Mouse (Mus musculus) cerebellum, adult 11-12 months (tissue): Measurements from ENCODE around the gene Jagn1.
A peak's percentile ranks its signal among the peaks of the same experiment; 100 is the strongest.

Experiments used
- DNase-seq: peaks from one replicate; pipeline ENCODE4 v3.0.0; 2022

Jagn1 gene

DNA sequence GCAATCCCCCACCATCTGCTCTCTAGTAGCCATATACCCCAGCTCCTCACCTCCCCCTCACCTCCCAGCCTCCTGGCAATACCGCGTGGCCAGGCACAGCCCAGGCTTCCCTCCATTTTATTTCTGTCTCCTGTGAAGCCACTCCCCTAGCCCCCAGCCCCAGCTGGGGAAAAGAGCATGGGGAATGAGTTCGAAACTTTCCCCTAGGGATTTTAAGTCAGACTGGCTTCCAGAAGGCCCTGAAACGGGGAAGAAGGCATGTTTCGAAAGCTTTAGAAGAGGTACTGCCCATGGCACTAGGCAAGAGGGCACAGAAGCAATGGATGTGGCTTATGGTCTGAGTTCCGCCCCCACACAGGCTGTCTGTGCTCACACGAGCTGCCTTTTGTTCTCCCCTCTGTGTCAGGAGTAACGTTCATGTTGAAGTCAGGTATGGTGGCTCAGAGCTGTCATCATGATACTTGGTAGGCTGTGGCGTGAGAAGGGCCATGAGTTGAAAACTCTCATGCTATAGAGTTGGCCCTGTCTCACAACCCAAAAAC is 6.6 kb upstream of the Jagn1 start, which contains the start of gene Cidec:
Gene Cidec, minus strand, starts transcription at position 97 of the 542 bp plus-strand sequence.
- DNase-seq: no peak

- DNase-seq: no peak
These were observed 5.2 kb upstream of the Jagn1 start for GRCm38 (mm10) chr6:113437135-113437534.

GRCm38 (mm10) chr6:113438721-113439430 is 3.5 kb upstream of the Jagn1 start:
- DNase-seq: no peak

- no peak for DNase-seq
These were observed 1.7 kb upstream of the Jagn1 start for GRCm38 (mm10) chr6:113440686-113441085.

- DNase-seq: peak; percentile 71
These were observed 1.2 kb upstream of the Jagn1 start for GRCm38 (mm10) chr6:113441147-113441680.

GRCm38 (mm10) chr6:113442087-113442441 is 305 bp upstream of the Jagn1 start:
- DNase-seq: no peak

DNA sequence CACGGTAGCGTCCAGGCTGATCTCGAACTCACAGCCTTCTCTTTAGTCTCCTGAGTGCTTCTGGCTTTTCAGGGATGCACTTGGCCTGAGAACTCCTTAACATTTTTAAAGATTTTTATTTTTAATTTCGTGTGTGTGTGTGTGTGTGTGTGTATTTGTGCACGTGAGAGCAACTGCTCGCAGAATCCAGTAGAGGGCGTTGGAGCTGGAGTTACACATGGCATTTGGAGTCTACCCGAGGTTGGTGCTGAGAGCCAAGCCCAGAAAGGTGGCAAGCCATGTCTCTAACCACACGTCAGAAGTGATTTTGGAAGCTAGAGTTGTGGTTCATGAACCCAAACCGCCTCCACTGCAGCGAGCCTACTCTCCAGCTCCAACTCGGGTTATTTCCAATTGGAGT is 722 bp downstream of the Jagn1 start:
- DNase-seq: no peak

GRCm38 (mm10) chr6:113444207-113444965 is 2.0 kb downstream of the Jagn1 start:
- no peak for DNase-seq

- DNase-seq: peak; percentile 49
These were observed 5.3 kb downstream of the Jagn1 start for GRCm38 (mm10) chr6:113447639-113448038.

- DNase-seq: no peak
These were observed 9.5 kb downstream of the Jagn1 start for GRCm38 (mm10) chr6:113451839-113452238.

DNA sequence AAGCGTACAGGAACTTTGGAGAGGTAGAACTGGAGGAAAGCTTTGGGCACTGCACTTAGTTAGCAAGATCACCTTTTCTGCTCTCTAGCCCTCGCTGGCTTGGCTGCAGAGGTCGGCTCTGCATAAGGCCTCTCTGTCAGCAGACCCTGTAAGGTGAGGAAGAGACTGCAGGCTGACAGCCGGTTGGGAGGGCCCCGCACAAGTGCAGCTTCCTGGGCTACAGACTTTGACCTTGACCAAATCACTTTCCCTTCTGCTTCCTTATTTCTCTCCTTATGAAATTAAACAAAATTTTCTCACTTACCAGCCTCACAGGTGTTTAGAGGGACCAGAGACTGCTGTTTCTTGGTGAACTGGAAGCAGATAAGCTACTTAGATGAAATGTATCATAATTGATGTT is 12.6 kb downstream of the Jagn1 start:
- DNase-seq: no peak

GRCm38 (mm10) chr6:113457952-113458534 is 15.7 kb downstream of the Jagn1 start, which contains the start of gene Il17re:
TSS of gene Il17re (plus strand) at chr6:113458484.
- DNase-seq: no peak

GRCm38 (mm10) chr6:113458635-113459034 is 16.3 kb downstream of the Jagn1 start:
- peak; percentile 59 for DNase-seq

DNA sequence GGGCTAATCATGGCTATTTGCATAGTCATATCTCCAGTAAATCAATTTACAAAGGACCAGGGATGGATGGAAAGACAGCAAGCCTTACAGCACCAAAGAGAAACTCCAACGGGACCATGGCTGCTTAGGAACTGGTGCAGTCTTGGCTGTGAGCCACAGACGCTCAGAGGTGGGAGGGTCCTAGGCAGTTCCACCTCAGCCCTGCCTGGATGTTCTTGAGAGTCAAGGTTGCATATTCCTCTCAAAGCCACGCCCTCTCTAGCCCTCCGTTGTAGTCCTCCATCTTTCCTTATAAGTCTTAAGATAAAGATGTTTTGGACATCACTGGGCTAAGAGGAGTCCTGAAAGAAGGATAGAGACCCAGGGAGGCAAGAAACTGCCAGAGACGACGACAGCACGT is 21.7 kb downstream of the Jagn1 start:
- DNase-seq: no peak

GRCm38 (mm10) chr6:113465602-113466001 is 23.2 kb downstream of the Jagn1 start:
- no peak for DNase-seq

DNA sequence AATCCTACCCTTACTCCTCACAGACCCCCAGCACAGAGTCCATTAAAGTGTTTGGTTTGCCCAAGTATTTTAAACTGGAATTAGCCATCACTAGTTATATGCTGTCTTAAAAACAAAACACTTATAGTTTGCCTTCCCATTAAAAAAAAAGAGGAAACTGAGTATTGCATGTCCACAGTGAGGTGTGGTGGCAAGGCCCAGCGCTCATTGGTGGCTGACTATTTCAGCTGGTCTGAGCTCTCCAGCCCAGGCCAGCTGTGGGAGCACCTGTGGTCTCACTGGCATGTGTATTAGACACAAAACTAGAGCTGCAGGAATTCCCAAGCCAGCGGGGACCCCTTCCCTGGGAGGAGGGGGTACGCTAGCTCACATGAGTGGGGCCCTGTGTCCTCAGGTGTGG is 26.1 kb downstream of the Jagn1 start:
- DNase-seq: no peak

DNA sequence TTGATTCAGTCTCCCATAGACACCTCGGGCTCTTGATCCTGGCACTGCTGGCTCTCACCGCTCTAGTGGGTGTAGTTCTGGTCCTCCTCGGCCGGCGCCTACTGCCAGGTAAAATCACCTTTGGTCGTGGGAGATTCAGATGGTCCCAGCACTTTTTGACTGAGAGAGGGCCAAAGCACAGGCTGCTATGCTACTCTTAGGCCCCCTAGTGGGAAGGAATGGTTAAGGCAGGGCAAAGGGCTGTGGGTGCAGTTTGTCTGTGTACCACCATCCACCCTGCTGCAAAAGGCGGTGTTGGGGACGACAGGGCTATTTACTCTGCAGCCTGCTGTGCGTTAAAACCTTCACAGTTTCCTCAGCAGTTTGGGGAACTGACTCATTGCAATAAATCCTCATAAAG is 26.7 kb downstream of the Jagn1 start:
- DNase-seq: peak; percentile 74

- DNase-seq: peak; percentile 82
These were observed 27.1 kb downstream of the Jagn1 start for GRCm38 (mm10) chr6:113469432-113469831.

- peak; percentile 43 for DNase-seq
These were observed 29.0 kb downstream of the Jagn1 start, which contains the start of gene Il17rc for GRCm38 (mm10) chr6:113471297-113471936. TSS of gene Il17rc (plus strand) at chr6:113471427.

DNA sequence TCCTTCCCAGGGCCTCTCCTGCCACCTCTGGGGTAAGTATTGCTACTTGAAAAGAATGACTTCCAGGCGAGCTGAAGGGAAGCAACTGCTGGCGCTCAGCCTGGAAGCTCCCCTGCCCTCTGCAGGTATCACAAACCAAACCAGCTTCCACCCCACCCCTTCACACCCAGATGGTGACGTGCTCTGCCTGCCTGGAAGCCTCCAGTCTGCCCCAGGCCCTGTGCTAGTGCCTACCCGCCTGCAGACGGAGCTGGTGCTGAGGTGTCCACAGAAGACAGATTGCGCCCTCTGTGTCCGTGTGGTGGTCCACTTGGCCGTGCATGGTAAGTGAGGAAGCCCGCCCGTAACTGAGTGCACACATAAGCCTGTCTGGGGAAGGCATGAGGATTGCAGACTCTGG is 29.7 kb downstream of the Jagn1 start:
- DNase-seq: no peak

GRCm38 (mm10) chr6:113473246-113473645 is 30.9 kb downstream of the Jagn1 start:
- no peak for DNase-seq

- no peak for DNase-seq
These were observed 31.3 kb downstream of the Jagn1 start for GRCm38 (mm10) chr6:113473715-113474114.

DNA sequence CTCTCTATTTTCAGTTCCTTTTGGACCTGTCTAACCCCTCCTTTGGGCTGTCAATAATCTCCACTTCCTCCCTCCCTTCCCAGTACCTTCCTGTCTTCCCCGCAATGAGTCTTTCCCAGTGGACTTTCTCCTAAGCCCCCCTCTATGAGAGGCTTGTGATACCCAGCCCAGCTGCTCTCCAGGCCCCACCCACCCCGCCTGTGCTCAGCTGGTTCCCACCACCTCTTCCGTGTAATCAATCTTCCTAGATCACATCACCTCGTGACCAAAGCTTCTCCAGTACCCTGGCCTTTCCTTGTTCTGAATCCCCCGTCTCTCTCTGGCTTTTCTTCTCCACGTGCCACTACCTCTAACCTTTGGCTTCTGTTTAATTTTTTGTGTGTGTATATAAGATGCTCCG is 35.0 kb downstream of the Jagn1 start:
- no peak for DNase-seq
